7 mouse cellular contexts compared by ENCODE assay signal in the genomic region with DNA sequence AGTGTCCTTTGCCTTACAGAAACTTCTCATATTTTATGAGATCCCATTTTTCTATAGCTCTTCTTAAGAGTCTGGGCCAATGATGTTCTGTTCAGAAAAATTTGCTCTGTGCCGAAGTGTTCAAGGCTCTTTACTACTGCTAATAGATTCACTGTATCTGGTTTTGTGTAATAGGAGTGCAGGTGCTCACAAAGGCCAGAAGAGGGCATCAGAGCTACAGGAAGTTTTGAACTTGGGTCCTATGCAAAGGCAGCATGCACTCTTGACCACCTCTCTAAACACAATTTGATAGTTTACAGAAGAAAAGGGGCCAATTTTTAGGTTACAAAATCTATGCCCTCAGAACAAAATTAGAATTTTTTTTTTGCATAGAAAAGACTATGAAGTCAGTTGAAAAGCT.
DNase-seq lines count a peak whose midpoint lies in the region; ATAC-seq and TF ChIP-seq lines count a peak whose summit lies in the region.

No protein-coding gene starts in this region.

- peaks cover 4% of the 10 kb centered on the region for H3K36me3 ChIP-seq in G1E (replicated peaks)

- ATAC-seq in G1E (ENCODE audit: extremely low read depth, insufficient number of reproducible peaks, low FRiP score, poor library complexity, severe bottlenecking): no peak; the same call in 1 of the 2 replicates

- H3K4me3 ChIP-seq in G1E (ENCODE audit: low read depth, low read length): no peak overlapping the region

- intact Hi-C loops in left cerebral cortex, postnatal 36 days (cut with DNase I): loop anchor here (5.0 kb wide), 1 partner anchor 156 kb away; no protein-coding TSS in a partner anchor

- TF ChIP-seq CTCF in G1E (IDR thresholded peaks at IDR 0.05; ENCODE audit: low read depth, low read length): peak; percentile 27; the same call in 1 of the 2 replicates

- peak; percentile 3 to 4 for DNase-seq in kidney, postnatal 4 days
- no peak for DNase-seq in kidney, adult 11 months
- DNase-seq in G1E (ENCODE audit: low spot score): no peak
- peak; percentile 62 for DNase-seq in brain, adult 2 months (ENCODE audit: low read depth, low spot score)
- DNase-seq in lung, postnatal 25 days (ENCODE audit: low spot score): peak; percentile 16
- no peak for DNase-seq in cerebellum, postnatal 25 days
- DNase-seq in left cerebral cortex, postnatal 36 days (ENCODE audit: low spot score in 2 of 2): no peak

- H3K9me3 ChIP-seq in G1E (replicated peaks): no peaks in the 10 kb centered on the region

- H3K27me3 ChIP-seq in G1E (ENCODE audit: insufficient read depth, low read length): no peaks in the 10 kb centered on the region

- no peaks in the 10 kb centered on the region for H3K4me1 ChIP-seq in G1E (ENCODE audit: insufficient read depth, low read depth, low read length)

Comparison
In these comparisons a context has a peak if more than half of its experiments do, and no peak if none do; other contexts are left out.
1. DNase-seq: peak in kidney, postnatal 4 days (2 of 2), brain, adult 2 months (single experiment) and lung, postnatal 25 days (single experiment); none in kidney, adult 11 months (single experiment), G1E (single experiment), cerebellum, postnatal 25 days (0 of 2) and left cerebral cortex, postnatal 36 days (0 of 2).